Mouse (Mus musculus) myocyte (in vitro differentiated cells): Measurements from ENCODE around the gene Zfp771.

Experiments
- POLR2A ChIP-seq: IDR thresholded peaks from one replicate; pipeline ENCODE4 v1.6.1; 2011; ENCODE audit warnings: low read depth, mild to moderate bottlenecking, control low read depth, moderate library complexity; ENCODE audit not compliant: insufficient read length
- POLR2AphosphoS2 ChIP-seq: IDR thresholded peaks from one replicate; pipeline ENCODE4 v1.6.1; 2011; ENCODE audit warnings: low read depth, control low read depth; ENCODE audit not compliant: insufficient read length

DNA sequence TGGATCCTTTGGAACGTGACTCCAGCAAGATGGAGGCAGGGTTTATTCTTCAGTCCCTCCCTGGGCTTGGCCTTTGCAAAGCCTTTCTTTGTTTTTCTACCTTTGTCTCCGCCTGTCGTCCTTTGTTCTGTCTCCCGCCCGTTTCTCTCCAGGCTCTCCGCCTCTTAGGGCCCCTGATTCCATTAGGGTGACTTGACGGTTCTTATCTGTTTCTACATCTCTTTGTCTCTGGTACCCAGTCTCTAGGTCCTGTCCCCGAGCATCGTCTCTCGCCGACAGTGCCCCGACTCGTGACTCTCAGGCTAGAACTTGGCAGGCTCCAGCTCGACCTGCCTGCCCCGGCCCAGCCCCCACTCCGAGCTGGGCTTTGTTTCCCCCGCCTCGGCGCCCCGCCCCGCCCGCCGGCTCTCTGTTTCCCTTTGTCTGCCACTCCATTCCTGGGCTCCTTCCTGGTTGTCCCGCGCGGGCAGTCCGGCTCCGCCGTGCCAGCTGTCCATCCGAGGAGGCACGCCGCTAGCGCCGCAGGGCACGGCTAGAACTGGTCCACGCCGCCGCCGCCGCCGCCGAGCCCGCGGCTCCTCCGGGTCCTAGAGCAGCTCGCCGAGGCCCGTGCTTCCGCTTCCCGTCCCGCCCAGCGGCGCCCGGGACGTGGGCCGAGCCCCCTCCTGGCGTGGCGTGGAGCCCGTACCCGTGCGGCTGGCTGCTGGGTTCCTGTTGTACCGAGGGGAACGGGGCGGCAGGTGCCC is 11.3 kb upstream of the Zfp771 start, which contains the start of the genes Zfp553 and Sept1:
- TF ChIP-seq POLR2A (peak; percentile 82), POLR2AphosphoS2 (no peak)
